Mouse (Mus musculus): ENCODE data around the gene Arap1.

DNA sequence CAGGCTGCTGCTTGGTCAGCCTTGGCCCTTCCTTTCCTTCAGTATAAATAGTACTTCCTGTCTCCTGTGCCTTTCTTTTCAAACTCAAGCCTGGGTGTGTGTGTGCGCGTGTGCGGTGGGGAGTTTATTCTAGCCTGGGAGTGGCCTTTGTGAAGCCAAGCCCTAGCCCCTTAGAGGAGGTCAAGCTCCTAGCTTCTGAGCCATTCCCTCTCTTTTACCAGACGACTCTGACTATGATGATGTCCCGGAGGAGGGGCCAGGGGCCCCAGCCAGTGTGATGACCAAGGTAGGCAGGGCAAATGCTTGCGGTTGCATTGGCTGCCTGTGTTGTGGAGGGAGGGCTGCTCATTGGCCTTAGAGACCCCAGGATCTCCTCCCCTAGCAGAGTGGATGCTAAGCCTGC, 37.5 kb downstream of the Arap1 start:
- TF ChIP-seq CTCF (conservative IDR thresholded peaks at IDR 0.05; ENCODE audit: low read length) (no peak), POU5F1 (IDR thresholded peaks at IDR 0.05; ENCODE audit: borderline replicate concordance, low read length) (no peak)
